Mouse (Mus musculus) neural tube, embryonic 13.5 days (tissue): Measurements from ENCODE around the gene Apaf1. TPM values are rescaled to one million over a fixed set of nuclear protein-coding genes. Genes with fewer than 3 reads are reported as not detected.

ENCODE experiments used
- ATAC-seq: fragments of 200-750 bp; cut with Nextera tagmentation; 2 replicates; pipeline ENCODE4 v1.8.0; 2017; ENCODE audit warnings: low read depth, mild to moderate bottlenecking, moderate TSS enrichment, moderate library complexity
- H3K27ac ChIP-seq: fragments of 300-500 bp; sonication (generic); replicated peaks from 2 replicates; pipeline ENCODE4 v1.5.1; 2015; ENCODE audit warnings: moderate library complexity, mild to moderate bottlenecking, inconsistent platforms
- H3K27me3 ChIP-seq: fragments of 300-500 bp; sonication (generic); 2 replicates; pipeline ENCODE4 v1.6.1; 2015; ENCODE audit warnings: mild to moderate bottlenecking, inconsistent platforms
- H3K36me3 ChIP-seq: fragments of 300-500 bp; sonication (generic); 2 replicates; pipeline ENCODE4 v1.6.1; 2015; ENCODE audit warnings: mild to moderate bottlenecking, inconsistent platforms
- H3K4me1 ChIP-seq: fragments of 300-500 bp; sonication (generic); replicated peaks from 2 replicates; pipeline ENCODE4 v1.6.1; 2015; ENCODE audit warnings: inconsistent platforms
- H3K4me2 ChIP-seq: fragments of 300-500 bp; sonication (generic); 2 replicates; pipeline ENCODE4 v1.6.1; 2015; ENCODE audit warnings: inconsistent platforms, mild to moderate bottlenecking, moderate library complexity
- H3K4me3 ChIP-seq: fragments of 300-500 bp; sonication (generic); 2 replicates; pipeline ENCODE4 v1.5.1; 2015; ENCODE audit warnings: mild to moderate bottlenecking, inconsistent platforms
- H3K9ac ChIP-seq: fragments of 300-500 bp; sonication (generic); 2 replicates; pipeline ENCODE4 v1.6.1; 2015; ENCODE audit warnings: moderate library complexity, mild to moderate bottlenecking, inconsistent platforms
- H3K9me3 ChIP-seq: fragments of 300-500 bp; sonication (generic); 2 replicates; pipeline ENCODE4 v1.6.1; 2016; ENCODE audit warnings: inconsistent platforms
- WGBS: fragments of 180-500 bp; shearing (Covaris S2); methylation state at CpG from one replicate; pipeline ENCODE4 v1.1.7; 2015; 5-methylcytosine and 5-hydroxymethylcytosine counted together
- polyA plus RNA-seq: library from polyadenylated mRNA; unstranded; fragments of >200 nt; fragmentation: Nextera tagmentation; extraction: Ambion mirVana; gene quantifications from 2 replicates; pipeline ENCODE4 v1.2.1, GENCODE M21; 2015

The Apaf1 gene
- polyA plus RNA-seq, 1 experiment from 2014 or later, result 16.2 TPM

- H3K36me3 ChIP-seq, result peaks cover 50% of the 10 kb centered on the region
- H3K9me3 ChIP-seq, result no peaks in the 10 kb centered on the region
- no peak overlapping the region for H3K9ac ChIP-seq
- H3K27ac ChIP-seq, result no peak overlapping the region
- no peaks in the 10 kb centered on the region for H3K27me3 ChIP-seq
- no peak overlapping the region for H3K4me3 ChIP-seq
- no peaks in the 10 kb centered on the region for H3K4me1 ChIP-seq
- ATAC-seq, result no peak
- H3K4me2 ChIP-seq, result no peak overlapping the region
- 43% methylated on average over 1 of the region's 1 CpGs for WGBS
Measured at GRCm38 (mm10) chr10:91071768-91072167, 10.8 kb downstream of the Apaf1 start.

- Histone ChIP-seq H3K27me3 (no peaks in the 10 kb centered on the region), H3K4me1 (no peaks in the 10 kb centered on the region), H3K4me2 (no peak overlapping the region), H3K4me3 (no peak overlapping the region), H3K9ac (no peak overlapping the region), H3K27ac (no peak overlapping the region), H3K36me3 (peaks cover 70% of the 10 kb centered on the region), H3K9me3 (no peaks in the 10 kb centered on the region)
- WGBS, result 90% methylated on average over 6 of the region's 6 CpGs
- no peak for ATAC-seq
Measured at GRCm38 (mm10) chr10:91062355-91062754, 20.2 kb downstream of the Apaf1 start.

- Histone ChIP-seq H3K9me3 (no peaks in the 10 kb centered on the region), H3K27ac (no peak overlapping the region), H3K4me1 (no peaks in the 10 kb centered on the region), H3K4me3 (no peak overlapping the region), H3K9ac (no peak overlapping the region), H3K4me2 (no peak overlapping the region), H3K27me3 (no peaks in the 10 kb centered on the region), H3K36me3 (peaks cover 56% of the 10 kb centered on the region)
- peak; percentile 50; the same call in 1 of the 2 replicates for ATAC-seq
- 25% methylated on average over 5 of the region's 5 CpGs for WGBS
Measured at GRCm38 (mm10) chr10:91060742-91061141, 21.8 kb downstream of the Apaf1 start.

GRCm38 (mm10) chr10:91052734-91053133 lies 29.8 kb downstream of the Apaf1 start:
- no peak overlapping the region for H3K4me3 ChIP-seq
- no peak overlapping the region for H3K9ac ChIP-seq
- H3K4me2 ChIP-seq, result no peak overlapping the region
- H3K27ac ChIP-seq, result no peak overlapping the region
- no peaks in the 10 kb centered on the region for H3K27me3 ChIP-seq
- no peaks in the 10 kb centered on the region for H3K9me3 ChIP-seq
- no peaks in the 10 kb centered on the region for H3K4me1 ChIP-seq
- ATAC-seq, result no peak
- peaks cover 66% of the 10 kb centered on the region for H3K36me3 ChIP-seq

- Histone ChIP-seq H3K4me2 (no peak overlapping the region), H3K27ac (no peak overlapping the region), H3K4me1 (no peaks in the 10 kb centered on the region), H3K36me3 (peaks cover 81% of the 10 kb centered on the region), H3K4me3 (no peak overlapping the region), H3K9me3 (no peaks in the 10 kb centered on the region), H3K9ac (no peak overlapping the region), H3K27me3 (no peaks in the 10 kb centered on the region)
- 93% methylated on average over 3 of the region's 3 CpGs for WGBS
- ATAC-seq, result no peak
Measured at GRCm38 (mm10) chr10:91051156-91051555, 31.4 kb downstream of the Apaf1 start.

GRCm38 (mm10) chr10:91049696-91050095 lies 32.9 kb downstream of the Apaf1 start:
- Histone ChIP-seq H3K9me3 (no peaks in the 10 kb centered on the region), H3K9ac (no peak overlapping the region), H3K27me3 (no peaks in the 10 kb centered on the region), H3K4me2 (no peak overlapping the region), H3K27ac (no peak overlapping the region), H3K4me1 (no peaks in the 10 kb centered on the region), H3K36me3 (peaks cover 75% of the 10 kb centered on the region), H3K4me3 (no peak overlapping the region)
- WGBS, result 93% methylated on average over 4 of the region's 4 CpGs
- no peak for ATAC-seq

GRCm38 (mm10) chr10:91033942-91034341 lies 48.6 kb downstream of the Apaf1 start:
- no peaks in the 10 kb centered on the region for H3K4me1 ChIP-seq
- H3K36me3 ChIP-seq, result peaks cover 32% of the 10 kb centered on the region
- H3K9ac ChIP-seq, result no peak overlapping the region
- H3K9me3 ChIP-seq, result no peaks in the 10 kb centered on the region
- H3K4me3 ChIP-seq, result no peak overlapping the region
- peak; percentile 86 for ATAC-seq
- no peak overlapping the region for H3K27ac ChIP-seq
- H3K27me3 ChIP-seq, result no peaks in the 10 kb centered on the region
- 27% methylated on average over 8 of the region's 8 CpGs for WGBS
- no peak overlapping the region for H3K4me2 ChIP-seq

GRCm38 (mm10) chr10:91032399-91032798 lies 50.2 kb downstream of the Apaf1 start:
- ATAC-seq, result peak; percentile 76
- 19% methylated on average over 4 of the region's 4 CpGs for WGBS

GRCm38 (mm10) chr10:91031176-91031575 lies 51.4 kb downstream of the Apaf1 start:
- WGBS, result 90% methylated on average over 9 of the region's 9 CpGs
- Histone ChIP-seq H3K36me3 (peaks cover 12% of the 10 kb centered on the region), H3K27me3 (no peaks in the 10 kb centered on the region), H3K27ac (no peak overlapping the region), H3K4me3 (no peak overlapping the region), H3K4me1 (no peaks in the 10 kb centered on the region), H3K9ac (no peak overlapping the region), H3K9me3 (no peaks in the 10 kb centered on the region), H3K4me2 (no peak overlapping the region)
- ATAC-seq, result no peak

More at GRCm38 (mm10) chr10:91032399-91032798, 50.2 kb downstream of the Apaf1 start:
- no peak overlapping the region for H3K9ac ChIP-seq
- no peak overlapping the region for H3K27ac ChIP-seq
- H3K9me3 ChIP-seq, result no peaks in the 10 kb centered on the region
- no peak overlapping the region for H3K4me2 ChIP-seq
- no peak overlapping the region for H3K4me3 ChIP-seq
- no peaks in the 10 kb centered on the region for H3K4me1 ChIP-seq
- no peaks in the 10 kb centered on the region for H3K27me3 ChIP-seq
- H3K36me3 ChIP-seq, result peaks cover 23% of the 10 kb centered on the region

GRCm38 (mm10) chr10:91029002-91029539 lies 53.5 kb downstream of the Apaf1 start:
- Histone ChIP-seq H3K27ac (no peak overlapping the region), H3K27me3 (no peaks in the 10 kb centered on the region), H3K4me3 (no peak overlapping the region), H3K36me3 (peaks cover 9% of the 10 kb centered on the region; the same call in 1 of the 2 replicates), H3K4me1 (no peaks in the 10 kb centered on the region), H3K9me3 (no peaks in the 10 kb centered on the region), H3K4me2 (no peak overlapping the region), H3K9ac (no peak overlapping the region)
- ATAC-seq, result no peak

- Histone ChIP-seq H3K4me1 (no peaks in the 10 kb centered on the region), H3K4me2 (no peak overlapping the region), H3K36me3 (peaks cover 9% of the 10 kb centered on the region; the same call in 1 of the 2 replicates), H3K27me3 (no peaks in the 10 kb centered on the region), H3K27ac (no peak overlapping the region), H3K9ac (no peak overlapping the region), H3K9me3 (no peaks in the 10 kb centered on the region), H3K4me3 (no peak overlapping the region)
- no peak for ATAC-seq
- WGBS, result 76% methylated on average over 5 of the region's 5 CpGs
Measured at GRCm38 (mm10) chr10:91027964-91028363, 54.6 kb downstream of the Apaf1 start.

GRCm38 (mm10) chr10:91027468-91027867 lies 55.1 kb downstream of the Apaf1 start:
- Histone ChIP-seq H3K27ac (no peak overlapping the region), H3K4me3 (no peak overlapping the region), H3K4me2 (no peak overlapping the region), H3K9me3 (no peaks in the 10 kb centered on the region), H3K36me3 (peaks cover 9% of the 10 kb centered on the region; the same call in 1 of the 2 replicates), H3K27me3 (no peaks in the 10 kb centered on the region), H3K9ac (no peak overlapping the region), H3K4me1 (no peaks in the 10 kb centered on the region)
- WGBS, result 95% methylated on average over 4 of the region's 4 CpGs
- no peak for ATAC-seq

GRCm38 (mm10) chr10:91005858-91006538 lies 76.6 kb downstream of the Apaf1 start:
- Histone ChIP-seq H3K27ac (no peak overlapping the region), H3K27me3 (no peaks in the 10 kb centered on the region), H3K9ac (no peak overlapping the region), H3K9me3 (no peaks in the 10 kb centered on the region), H3K36me3 (peaks cover 24% of the 10 kb centered on the region), H3K4me3 (no peak overlapping the region), H3K4me2 (no peak overlapping the region), H3K4me1 (no peaks in the 10 kb centered on the region)
- WGBS, result 87% methylated on average over 12 of the region's 12 CpGs
- ATAC-seq, result no peak
